Mouse (Mus musculus) CD4-positive, CD25-positive, alpha-beta regulatory T cell, adult 9 weeks (primary cell): Measurements from ENCODE around the gene Hnrnph3. TPM values are rescaled to one million over a fixed set of nuclear protein-coding genes. Genes with fewer than 3 reads are reported as not detected.

Experiments
- polyA plus RNA-seq: library from polyadenylated mRNA; unstranded; fragments of 100-300 nt; shearing (Covaris generic); gene quantifications from one replicate; pipeline ENCODE4 v1.2.1, GENCODE M21; 2017

Hnrnph3 gene
- polyA plus RNA-seq: 74.6 TPM

DNA sequence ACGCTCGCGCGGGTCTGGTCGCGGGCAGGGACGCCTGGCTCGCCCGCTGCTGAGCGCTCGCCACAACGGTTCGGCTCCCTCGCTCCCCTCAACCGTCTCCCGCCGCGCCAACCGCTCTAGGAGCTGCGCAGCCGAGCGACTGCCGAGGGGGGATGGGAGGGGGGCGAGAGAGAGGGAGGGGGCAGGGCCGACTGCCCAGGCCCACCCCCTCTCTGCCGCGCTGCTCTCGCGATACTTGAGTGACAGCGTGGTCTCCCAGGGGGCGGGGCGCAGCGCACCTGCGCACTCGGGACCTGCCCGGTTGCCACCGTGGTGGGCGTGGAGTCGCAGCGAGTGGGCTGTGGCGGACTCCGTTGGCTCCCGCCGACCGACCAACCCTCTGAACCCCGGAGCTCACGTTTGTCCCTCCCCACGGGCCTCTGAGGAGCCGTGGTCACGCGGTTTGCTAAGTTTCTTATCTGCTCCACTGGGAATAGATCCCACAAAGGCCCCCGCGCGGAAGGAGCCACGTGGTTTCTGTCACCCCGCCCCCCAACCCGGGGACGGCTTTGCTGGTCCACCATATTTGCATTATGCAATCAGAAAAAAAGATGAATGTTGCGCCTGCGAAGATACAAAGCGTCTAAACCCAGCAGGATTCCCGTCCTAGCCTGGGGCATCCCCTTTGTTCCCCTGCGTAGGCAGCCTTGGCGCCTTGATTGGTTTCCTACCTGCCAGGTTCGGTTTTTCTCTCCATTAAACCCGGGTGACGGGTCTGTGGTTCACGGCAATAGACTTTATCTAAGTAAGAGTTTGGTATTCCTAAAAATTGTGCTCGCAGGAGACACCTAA, at the start of gene Hnrnph3, which contains the start of gene Pbld2:
Gene Hnrnph3 (minus strand): TSS at position 469 of the 831 bp plus-strand sequence.
Gene Pbld2 (plus strand): TSS at position 567 of the 831 bp plus-strand sequence.

DNA sequence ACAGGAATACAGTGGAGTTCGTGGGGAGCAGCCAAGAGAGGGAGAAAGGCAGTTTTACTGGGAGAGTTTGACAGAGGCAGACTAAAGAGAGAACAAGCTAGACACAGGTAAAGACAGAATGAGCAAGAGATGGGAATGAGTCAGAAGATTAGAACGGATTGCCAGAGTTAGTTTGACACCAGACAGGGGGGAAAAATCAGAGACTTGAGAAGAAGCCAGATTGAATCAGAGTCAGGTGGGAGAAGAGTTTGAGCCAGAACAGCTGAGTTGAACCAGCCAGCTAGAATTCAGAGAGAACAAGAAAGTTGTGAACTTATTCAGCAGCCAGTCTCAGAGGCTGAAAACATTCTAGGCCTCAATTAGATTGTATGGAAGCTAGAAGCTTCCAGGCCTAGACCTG, 35.8 kb upstream of the Hnrnph3 start, which contains the start of gene Pbld1:
Gene Pbld1 (plus strand): TSS at position 301 of the 400 bp plus-strand sequence.

DNA sequence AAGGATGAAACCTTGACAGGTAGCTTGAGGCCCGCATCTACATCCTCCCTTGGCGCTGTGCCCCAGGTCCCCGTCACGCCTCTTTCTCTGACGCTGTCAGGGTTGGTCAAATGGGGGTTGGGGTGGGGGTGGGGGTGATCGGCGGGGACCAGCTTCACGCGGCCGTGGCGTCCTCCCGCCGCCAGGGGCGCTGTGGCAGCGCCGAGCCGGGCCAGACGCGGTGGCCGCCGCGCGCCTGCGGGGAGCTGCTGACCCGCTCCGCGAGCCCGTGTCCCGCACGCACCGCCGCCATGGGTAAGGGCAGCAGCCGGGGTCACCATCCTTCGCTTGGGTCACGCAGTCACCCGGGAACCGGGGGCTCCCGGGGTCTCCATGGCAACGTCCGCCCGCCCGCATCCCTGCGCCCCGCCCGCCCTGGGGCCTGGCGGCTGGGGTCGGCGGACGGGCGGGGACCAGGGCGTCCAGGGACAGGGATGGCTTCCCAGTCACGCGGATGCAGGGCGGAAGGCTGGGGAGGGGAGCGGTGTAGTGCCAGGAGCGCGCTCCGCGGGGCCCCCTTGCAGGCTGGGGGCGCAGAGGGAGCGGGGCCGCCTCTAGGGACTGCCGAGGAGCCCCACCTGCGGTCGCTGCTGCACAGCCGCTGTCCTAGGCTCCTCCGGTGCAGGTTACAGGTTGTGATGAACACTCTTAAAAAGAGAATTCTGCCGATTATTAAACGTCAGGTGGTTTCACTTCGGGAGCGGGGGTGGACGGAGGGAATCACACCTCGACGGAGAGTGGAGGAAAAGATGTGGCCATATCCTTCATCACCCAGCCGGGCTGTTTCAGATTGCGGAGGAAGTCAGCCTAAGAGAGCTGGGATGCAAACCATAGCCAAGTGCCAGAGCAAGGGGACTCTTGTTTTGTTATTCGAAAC, 43.7 kb downstream of the Hnrnph3 start, which contains the start of gene Rufy2:
Gene Rufy2 (plus strand): TSS at position 185 of the 916 bp plus-strand sequence.

Other genes starting within 250 kb of the Hnrnph3 start
- gene Ccar1, start 231.9 kb downstream of the Hnrnph3 start, polyA plus RNA-seq: 146 TPM
- 16.0 TPM for gene Tet1, start 115.2 kb downstream of the Hnrnph3 start, polyA plus RNA-seq
- gene Slc25a16, start 103.6 kb downstream of the Hnrnph3 start, polyA plus RNA-seq: 2.9 TPM
- gene Dna2, start 77.2 kb downstream of the Hnrnph3 start, polyA plus RNA-seq: 2.1 TPM
- gene Rufy2, start 44.0 kb downstream of the Hnrnph3 start, polyA plus RNA-seq: 45.4 TPM
- gene Pbld2, start 98 bp upstream of the Hnrnph3 start, polyA plus RNA-seq: 1.0 TPM
- 0.41 TPM for gene Pbld1, start 35.9 kb upstream of the Hnrnph3 start, polyA plus RNA-seq
- gene Atoh7, start 75.4 kb upstream of the Hnrnph3 start, polyA plus RNA-seq: not detected
- not detected for gene Mypn, start 179.7 kb upstream of the Hnrnph3 start, polyA plus RNA-seq
- 143 TPM for gene Herc4, start 219.6 kb upstream of the Hnrnph3 start, polyA plus RNA-seq